Mouse (Mus musculus): ENCODE measurements around the gene Schip1. TPM values are rescaled to one million over a fixed set of nuclear protein-coding genes. Genes with fewer than 3 reads are reported as not detected.

The Schip1 gene
- polyA plus RNA-seq, 1 experiment = 2.5 TPM

GRCm38 (mm10) chr3:68659996-68660395 is 595.4 kb downstream of the Schip1 start:
- TF ChIP-seq POLR2A (IDR thresholded peaks at IDR 0.05; ENCODE audit: control insufficient read depth, low read depth, low read length) (no peak), CTCF (IDR thresholded peaks at IDR 0.05; ENCODE audit: control insufficient read depth, insufficient read depth, insufficient replicate concordance, low read depth, low read length) (no peak)
- Histone ChIP-seq H3K4me1 (ENCODE audit: control insufficient read depth, insufficient read depth, low read length) (no peaks in the 10 kb centered on the region), H3K27me3 (ENCODE audit: control insufficient read depth, insufficient read depth, low read length) (no peaks in the 10 kb centered on the region), H3K36me3 (ENCODE audit: control insufficient read depth, insufficient read depth, low read length) (no peaks in the 10 kb centered on the region), H3K27ac (ENCODE audit: control insufficient read depth, insufficient read depth, low read depth, low read length) (no peak overlapping the region), H3K4me3 (ENCODE audit: control insufficient read depth, low read depth, low read length) (no peak overlapping the region)

DNA sequence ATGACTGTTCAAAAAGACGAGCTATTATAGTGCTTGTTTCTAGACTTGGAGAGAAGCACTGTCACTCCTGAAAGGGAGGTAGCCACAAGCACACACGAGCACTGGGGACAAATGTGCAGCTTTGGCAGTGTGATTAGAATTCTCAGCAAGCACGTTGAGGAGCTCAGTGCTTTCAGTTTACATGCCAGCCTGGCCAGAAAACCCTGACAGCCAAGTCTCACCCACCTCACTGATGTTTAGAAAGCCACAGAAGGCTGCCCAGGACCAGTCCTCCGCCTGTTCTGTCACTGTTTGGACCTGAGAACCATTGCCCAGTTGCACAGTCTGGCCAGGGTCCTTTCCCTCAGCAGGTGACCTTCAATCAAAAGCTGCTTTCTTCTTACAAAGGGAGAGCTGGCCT is 595.9 kb downstream of the Schip1 start:
- Histone ChIP-seq H3K27ac (ENCODE audit: control insufficient read depth, insufficient read depth, low read depth, low read length) (no peak overlapping the region), H3K4me3 (ENCODE audit: control insufficient read depth, low read depth, low read length) (no peak overlapping the region), H3K36me3 (ENCODE audit: control insufficient read depth, insufficient read depth, low read length) (no peaks in the 10 kb centered on the region), H3K27me3 (ENCODE audit: control insufficient read depth, insufficient read depth, low read length) (no peaks in the 10 kb centered on the region), H3K4me1 (ENCODE audit: control insufficient read depth, insufficient read depth, low read length) (no peaks in the 10 kb centered on the region)
- TF ChIP-seq CTCF (IDR thresholded peaks at IDR 0.05; ENCODE audit: control insufficient read depth, insufficient read depth, insufficient replicate concordance, low read depth, low read length) (no peak), POLR2A (IDR thresholded peaks at IDR 0.05; ENCODE audit: control insufficient read depth, low read depth, low read length) (no peak)

GRCm38 (mm10) chr3:68662386-68662785 is 597.8 kb downstream of the Schip1 start:
- TF ChIP-seq POLR2A (IDR thresholded peaks at IDR 0.05; ENCODE audit: control insufficient read depth, low read depth, low read length) (no peak), CTCF (IDR thresholded peaks at IDR 0.05; ENCODE audit: control insufficient read depth, insufficient read depth, insufficient replicate concordance, low read depth, low read length) (no peak)

DNA sequence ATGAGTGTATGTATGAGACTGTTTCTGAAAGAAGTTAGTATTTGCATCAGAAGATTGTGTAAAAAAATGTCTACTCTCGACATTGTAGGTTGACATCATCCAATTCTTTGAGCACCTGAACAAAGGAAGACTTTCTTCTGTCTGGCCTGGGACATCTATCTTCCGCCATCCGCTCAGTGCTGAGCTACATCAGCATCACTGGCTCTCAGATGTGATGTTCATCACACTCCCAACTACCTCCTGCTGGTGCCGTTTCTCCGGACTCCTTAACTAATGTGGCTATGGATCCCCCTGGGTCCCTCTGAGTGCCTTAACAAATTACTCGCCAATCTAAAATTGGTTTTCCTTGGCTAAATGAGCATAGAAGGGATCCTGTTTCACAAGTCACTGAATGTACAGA is 599.7 kb downstream of the Schip1 start:
- H3K27ac ChIP-seq (ENCODE audit: control insufficient read depth, insufficient read depth, low read depth, low read length) = no peak overlapping the region
- no peaks in the 10 kb centered on the region for H3K36me3 ChIP-seq (ENCODE audit: control insufficient read depth, insufficient read depth, low read length)
- no peaks in the 10 kb centered on the region for H3K4me1 ChIP-seq (ENCODE audit: control insufficient read depth, insufficient read depth, low read length)
- TF ChIP-seq CTCF (IDR thresholded peaks at IDR 0.05; ENCODE audit: control insufficient read depth, insufficient read depth, insufficient replicate concordance, low read depth, low read length) (no peak), POLR2A (IDR thresholded peaks at IDR 0.05; ENCODE audit: control insufficient read depth, low read depth, low read length) (no peak)
- no peaks in the 10 kb centered on the region for H3K27me3 ChIP-seq (ENCODE audit: control insufficient read depth, insufficient read depth, low read length)
- H3K4me3 ChIP-seq (ENCODE audit: control insufficient read depth, low read depth, low read length) = no peak overlapping the region

More at GRCm38 (mm10) chr3:68662386-68662785, 597.8 kb downstream of the Schip1 start:
- H3K4me3 ChIP-seq (ENCODE audit: control insufficient read depth, low read depth, low read length) = no peak overlapping the region
- H3K36me3 ChIP-seq (ENCODE audit: control insufficient read depth, insufficient read depth, low read length) = no peaks in the 10 kb centered on the region
- no peaks in the 10 kb centered on the region for H3K4me1 ChIP-seq (ENCODE audit: control insufficient read depth, insufficient read depth, low read length)
- no peak overlapping the region for H3K27ac ChIP-seq (ENCODE audit: control insufficient read depth, insufficient read depth, low read depth, low read length)
- H3K27me3 ChIP-seq (ENCODE audit: control insufficient read depth, insufficient read depth, low read length) = no peaks in the 10 kb centered on the region

GRCm38 (mm10) chr3:68666377-68666776 is 601.8 kb downstream of the Schip1 start:
- H3K27ac ChIP-seq (ENCODE audit: control insufficient read depth, insufficient read depth, low read depth, low read length) = no peak overlapping the region

DNA sequence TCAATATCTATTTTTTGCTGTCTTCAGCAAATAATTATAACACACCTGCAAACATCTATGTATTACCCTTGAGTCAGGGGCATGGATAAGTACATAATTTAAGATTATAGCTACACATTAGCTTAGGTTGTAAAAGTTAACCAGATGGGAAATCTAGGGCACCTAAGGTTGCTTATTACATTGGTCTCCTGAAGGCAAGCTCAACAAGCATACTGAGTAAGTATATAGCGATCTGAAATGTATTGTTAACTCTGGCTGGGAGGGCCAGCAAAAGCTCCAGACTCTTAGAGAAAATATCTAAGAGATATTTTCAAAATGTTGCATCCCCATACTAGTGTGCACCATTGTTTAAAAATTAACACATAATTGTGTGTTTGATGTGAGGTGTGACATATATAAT is 603.2 kb downstream of the Schip1 start:
- Histone ChIP-seq H3K27ac (ENCODE audit: control insufficient read depth, insufficient read depth, low read depth, low read length) (no peak overlapping the region), H3K27me3 (ENCODE audit: control insufficient read depth, insufficient read depth, low read length) (no peaks in the 10 kb centered on the region), H3K36me3 (ENCODE audit: control insufficient read depth, insufficient read depth, low read length) (no peaks in the 10 kb centered on the region), H3K4me3 (ENCODE audit: control insufficient read depth, low read depth, low read length) (no peak overlapping the region), H3K4me1 (ENCODE audit: control insufficient read depth, insufficient read depth, low read length) (no peaks in the 10 kb centered on the region)
- TF ChIP-seq CTCF (IDR thresholded peaks at IDR 0.05; ENCODE audit: control insufficient read depth, insufficient read depth, insufficient replicate concordance, low read depth, low read length) (no peak), POLR2A (IDR thresholded peaks at IDR 0.05; ENCODE audit: control insufficient read depth, low read depth, low read length) (no peak)

More at GRCm38 (mm10) chr3:68666377-68666776, 601.8 kb downstream of the Schip1 start:
- H3K4me1 ChIP-seq (ENCODE audit: control insufficient read depth, insufficient read depth, low read length) = no peaks in the 10 kb centered on the region
- no peak overlapping the region for H3K4me3 ChIP-seq (ENCODE audit: control insufficient read depth, low read depth, low read length)
- TF ChIP-seq CTCF (IDR thresholded peaks at IDR 0.05; ENCODE audit: control insufficient read depth, insufficient read depth, insufficient replicate concordance, low read depth, low read length) (no peak), POLR2A (IDR thresholded peaks at IDR 0.05; ENCODE audit: control insufficient read depth, low read depth, low read length) (no peak)
- no peaks in the 10 kb centered on the region for H3K36me3 ChIP-seq (ENCODE audit: control insufficient read depth, insufficient read depth, low read length)
- H3K27me3 ChIP-seq (ENCODE audit: control insufficient read depth, insufficient read depth, low read length) = no peaks in the 10 kb centered on the region

DNA sequence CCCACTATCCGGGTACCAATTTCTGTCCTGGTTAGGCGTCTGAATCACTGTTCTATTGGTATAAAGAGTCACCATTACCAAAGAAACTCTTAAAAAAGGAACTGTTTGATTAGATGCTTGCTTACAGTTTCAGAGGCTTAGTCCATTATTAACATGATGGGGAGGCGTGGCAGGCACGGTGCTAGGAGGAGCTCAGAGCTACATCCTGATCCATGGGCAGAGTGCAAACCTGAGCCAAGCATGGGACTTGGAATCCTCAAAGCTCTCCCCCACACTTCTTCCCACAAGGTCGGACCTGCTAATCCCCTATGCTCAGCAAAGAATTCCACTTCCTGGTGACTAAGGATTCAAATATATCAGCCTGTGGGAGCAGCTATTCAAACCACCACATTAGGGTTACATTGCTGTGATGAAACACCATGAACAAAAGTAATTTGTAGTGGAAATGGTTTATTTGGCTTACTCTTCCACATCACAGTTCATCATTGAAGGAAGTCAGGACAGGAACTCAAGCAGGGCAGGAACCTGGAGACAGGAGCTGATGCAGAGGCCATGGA is 604.9 kb downstream of the Schip1 start:
- no peaks in the 10 kb centered on the region for H3K36me3 ChIP-seq (ENCODE audit: control insufficient read depth, insufficient read depth, low read length)
- H3K4me1 ChIP-seq (ENCODE audit: control insufficient read depth, insufficient read depth, low read length) = no peaks in the 10 kb centered on the region
- no peak overlapping the region for H3K4me3 ChIP-seq (ENCODE audit: control insufficient read depth, low read depth, low read length)
- H3K27me3 ChIP-seq (ENCODE audit: control insufficient read depth, insufficient read depth, low read length) = no peaks in the 10 kb centered on the region
- TF ChIP-seq CTCF (IDR thresholded peaks at IDR 0.05; ENCODE audit: control insufficient read depth, insufficient read depth, insufficient replicate concordance, low read depth, low read length) (no peak), POLR2A (IDR thresholded peaks at IDR 0.05; ENCODE audit: control insufficient read depth, low read depth, low read length) (no peak)
- H3K27ac ChIP-seq (ENCODE audit: control insufficient read depth, insufficient read depth, low read depth, low read length) = no peak overlapping the region

Data from testis, adult 2 months (tissue).